Mouse (Mus musculus) MN1 (cell line): ENCODE results near the gene Tsen54.

Source experiments
- DNase-seq: peaks from one replicate; pipeline ENCODE4 v3.0.0-alpha.2; 2016; ENCODE audit warnings: low spot score

The Tsen54 gene

DNA sequence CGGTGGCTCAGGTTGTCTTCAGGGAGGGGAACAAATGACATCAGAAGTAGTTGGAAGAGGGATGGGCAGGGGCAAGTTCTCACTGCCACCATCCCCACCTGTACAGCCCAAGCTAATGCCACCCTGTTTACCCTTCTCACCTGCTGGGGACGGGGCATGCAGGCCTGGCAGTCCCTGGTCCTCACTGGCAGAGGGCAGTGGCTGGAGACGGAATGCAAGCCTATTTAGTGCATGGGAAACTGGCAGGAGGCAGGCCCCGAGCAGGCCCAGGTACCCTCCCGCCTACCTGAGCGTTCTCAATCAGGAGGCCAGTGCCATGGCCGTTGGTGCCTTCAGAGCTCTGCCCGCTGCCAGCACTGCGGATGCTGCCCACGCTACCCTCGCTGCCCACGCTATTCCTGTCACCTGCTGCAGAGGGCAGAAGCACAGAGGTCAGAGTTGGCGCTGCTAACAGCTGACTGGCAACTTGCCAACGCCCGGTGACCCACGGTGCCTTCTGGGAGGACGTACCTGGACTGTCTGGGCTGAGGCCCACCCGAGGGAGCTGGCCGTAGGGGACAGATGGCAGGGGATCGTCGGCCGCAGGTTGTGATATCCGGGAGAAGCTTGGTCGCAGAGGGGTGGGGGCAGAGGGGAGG, 11.3 kb upstream of the Tsen54 start:
- DNase-seq, result no peak

DNA sequence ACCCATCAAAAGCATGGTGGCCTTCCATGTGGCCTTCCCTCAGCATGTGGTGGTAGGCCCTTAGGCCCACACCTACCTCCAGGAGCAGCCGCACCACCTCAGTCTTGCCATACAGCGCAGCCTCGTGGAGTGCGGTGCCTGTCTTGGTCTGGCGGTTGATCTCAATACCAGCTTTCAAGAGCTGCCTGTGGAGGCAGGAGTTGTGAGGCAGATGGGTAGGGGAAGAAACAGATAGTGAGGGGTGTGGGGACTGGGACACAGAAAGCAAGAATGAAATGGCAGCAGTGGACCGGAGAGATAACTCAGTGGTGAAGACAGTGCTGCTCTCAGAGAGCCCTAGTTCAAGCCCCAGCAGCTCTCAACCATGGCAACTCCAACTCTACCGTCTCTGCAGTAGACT, 9.5 kb upstream of the Tsen54 start:
- no peak for DNase-seq

DNA sequence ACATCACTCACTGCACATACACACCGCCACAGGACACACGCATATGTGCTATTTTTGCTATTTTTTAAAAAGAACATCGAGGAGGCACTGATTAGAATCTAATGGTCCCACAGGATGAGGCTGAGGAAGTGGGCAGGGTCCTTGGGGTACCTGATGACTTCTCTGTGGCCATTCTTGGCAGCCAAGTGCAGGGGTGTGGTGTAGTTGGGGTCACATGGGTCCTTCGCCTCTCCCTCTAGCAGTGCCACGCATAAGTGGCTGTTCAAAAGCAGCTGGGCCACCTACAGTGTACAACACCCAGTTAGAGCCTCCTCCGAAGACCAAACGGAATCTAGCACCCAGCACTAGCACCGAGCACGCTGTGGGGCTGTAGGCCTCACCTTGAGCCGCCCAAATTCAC, 8.4 kb upstream of the Tsen54 start:
- no peak for DNase-seq

DNA sequence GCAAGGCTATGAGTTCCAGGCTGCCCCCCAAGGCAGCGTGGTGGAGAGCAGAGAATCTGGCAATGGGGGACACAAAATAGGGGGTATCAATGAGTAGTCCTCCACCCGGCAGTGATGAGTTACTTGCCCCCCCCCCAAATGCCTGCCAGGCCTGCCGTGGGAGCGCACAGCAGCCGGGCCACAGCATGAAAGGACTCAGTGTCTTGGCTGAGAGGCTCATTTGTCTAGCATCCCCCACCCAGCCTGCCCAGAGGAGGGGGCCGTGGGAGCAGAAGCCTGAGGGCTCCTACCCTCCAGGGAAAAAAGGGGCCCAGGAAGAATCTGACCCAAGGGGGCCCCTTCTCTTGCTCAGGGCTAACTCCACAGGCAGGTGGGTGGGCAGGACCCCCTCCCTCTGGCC, 7.2 kb upstream of the Tsen54 start:
- DNase-seq, result no peak

DNA sequence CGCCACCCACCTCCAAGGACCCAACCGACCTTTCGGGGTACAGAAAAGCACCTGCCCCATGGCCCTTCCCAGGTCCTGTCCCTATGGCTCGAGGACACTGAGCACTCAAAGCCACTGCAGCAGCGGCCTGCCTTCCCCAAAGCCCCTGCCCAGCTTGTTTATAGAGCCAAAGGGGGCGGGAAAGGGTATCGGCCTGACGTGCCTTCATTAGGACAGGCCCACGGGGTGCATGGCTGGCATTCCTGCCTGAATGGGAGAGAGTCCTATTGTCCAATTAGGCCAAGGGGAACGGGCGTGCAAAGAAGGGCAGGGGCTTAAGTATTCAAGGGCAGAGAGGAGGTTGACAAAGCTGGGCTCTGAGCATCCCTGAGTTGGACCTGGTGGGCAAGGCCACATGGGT, 6.6 kb upstream of the Tsen54 start:
- DNase-seq, result no peak

DNA sequence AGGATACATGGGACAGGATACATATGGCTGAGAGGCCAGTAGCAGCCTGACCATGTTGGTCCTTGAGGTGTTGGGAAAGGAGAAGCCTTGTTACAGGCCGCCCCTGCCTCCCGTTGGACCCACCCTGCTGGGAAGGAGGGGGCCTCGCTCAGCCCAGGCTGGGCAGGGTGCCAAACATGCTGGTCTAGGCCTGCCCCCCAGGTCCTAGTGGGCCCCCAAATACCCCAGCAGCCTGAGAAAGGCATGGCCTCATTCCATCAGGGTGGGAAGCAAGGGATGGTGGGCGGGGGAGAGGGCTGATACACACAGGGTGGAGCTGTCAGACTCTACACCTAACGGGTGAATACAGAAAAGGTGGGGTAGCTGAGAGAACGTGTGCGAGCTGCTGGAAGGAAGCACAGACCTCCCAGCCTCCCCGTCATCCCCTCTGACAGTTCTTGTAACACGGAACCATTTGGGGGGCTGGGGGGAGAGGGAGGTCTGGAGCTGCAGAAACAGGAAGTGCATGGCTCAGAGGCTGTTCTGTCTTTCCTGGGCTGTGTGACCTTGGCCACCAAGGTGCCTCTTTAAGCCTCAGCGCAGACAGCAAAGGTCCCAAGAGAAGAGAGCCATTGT, 5.7 kb upstream of the Tsen54 start:
- no peak for DNase-seq

DNA sequence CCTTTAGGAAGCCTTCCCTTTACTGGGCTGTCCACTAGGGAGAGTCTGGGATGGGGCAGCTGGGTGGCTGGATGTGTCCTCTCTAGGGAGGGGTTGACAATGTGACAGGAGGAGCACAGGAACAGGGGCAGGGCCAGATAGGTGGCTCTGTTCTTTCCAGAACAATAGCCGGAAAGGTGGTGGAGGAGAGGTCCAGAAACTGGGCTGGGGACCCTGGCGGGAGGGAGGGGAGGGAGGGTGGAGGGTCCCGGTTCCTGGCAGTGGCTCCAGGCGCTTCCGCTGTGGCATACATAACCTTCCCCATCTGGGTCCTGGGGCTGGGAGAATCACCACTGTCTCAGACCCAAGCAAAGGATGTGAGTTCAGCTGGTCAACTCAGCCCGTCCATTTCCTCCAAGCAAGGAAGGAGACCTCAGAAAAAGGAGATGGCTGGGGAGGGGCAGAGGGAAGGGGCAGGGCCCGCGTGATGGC, 5.2 kb upstream of the Tsen54 start:
- DNase-seq, result no peak

DNA sequence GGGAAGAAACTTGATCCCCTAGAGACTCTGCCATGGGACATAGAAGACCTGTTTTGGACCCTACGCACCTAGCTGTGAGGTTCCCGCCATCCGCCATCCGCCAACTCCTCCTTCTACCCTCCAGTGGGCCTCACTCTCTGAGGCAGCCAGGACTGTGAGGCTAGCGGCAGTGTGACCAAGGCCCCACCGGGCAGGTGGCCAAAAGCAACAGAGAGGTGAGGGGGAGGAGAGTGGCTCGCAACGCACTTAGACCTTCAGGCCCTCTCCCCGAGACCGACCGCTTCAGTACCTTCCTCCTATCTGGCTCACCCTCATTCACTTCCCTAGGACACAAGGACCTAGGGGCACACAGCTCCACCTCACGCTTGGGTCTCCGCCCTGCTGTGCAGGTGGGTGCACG, 4.1 kb upstream of the Tsen54 start:
- no peak for DNase-seq

DNA sequence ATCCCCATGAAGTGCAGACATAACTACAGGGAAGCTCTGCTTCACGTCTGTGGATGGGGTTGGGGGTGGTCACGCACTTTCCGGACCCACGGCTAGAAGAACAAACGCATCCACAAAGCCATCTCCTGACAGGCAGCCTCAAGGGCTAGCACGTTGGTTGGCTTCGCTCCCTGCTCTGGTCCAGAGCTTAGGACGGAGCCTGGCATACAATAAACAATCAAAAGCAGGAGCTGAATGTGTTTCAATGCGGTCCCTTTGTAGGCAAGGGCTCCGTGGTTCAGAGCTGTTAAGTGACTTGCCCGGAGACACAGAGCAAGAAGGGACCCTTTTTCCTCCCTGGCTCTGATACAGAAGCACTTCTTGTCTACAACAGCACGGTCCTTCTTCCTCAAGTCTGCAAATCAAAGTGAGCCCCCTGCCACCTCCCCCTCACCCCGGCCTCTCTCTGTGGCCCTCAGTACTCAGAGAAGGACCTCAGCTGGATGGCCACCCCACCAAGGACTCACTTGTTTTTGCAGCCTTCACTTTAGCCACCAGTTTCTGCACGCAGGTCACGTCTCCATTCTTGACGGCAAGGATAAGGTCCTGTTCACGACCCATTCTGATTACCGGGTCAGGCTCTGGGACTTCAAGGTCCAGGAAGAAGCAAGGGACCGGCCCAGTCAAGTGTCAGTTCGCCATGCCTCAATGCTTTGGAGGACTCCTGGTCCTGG, 3.0 kb upstream of the Tsen54 start:
- DNase-seq, result no peak

DNA sequence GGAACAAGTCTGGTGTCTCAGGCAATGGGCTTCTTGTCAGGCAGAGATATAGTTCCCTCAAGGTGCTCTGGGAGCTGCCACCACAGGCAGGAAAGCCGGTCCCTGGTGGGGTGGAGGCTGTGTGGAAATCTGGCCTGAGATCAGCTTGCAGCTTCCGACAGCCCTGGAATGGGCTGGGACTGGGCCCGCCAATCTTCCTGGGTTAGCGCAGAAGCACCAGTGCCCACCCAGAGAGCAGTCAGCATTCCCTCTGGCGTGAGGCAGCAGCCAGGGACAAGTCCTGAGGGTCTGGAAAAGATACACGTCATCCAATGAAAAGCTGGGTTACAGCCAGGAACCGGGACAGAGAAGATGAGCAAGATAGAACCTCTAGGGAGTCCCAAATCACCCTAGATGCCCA, 2.4 kb upstream of the Tsen54 start:
- DNase-seq, result peak; percentile 19

DNA sequence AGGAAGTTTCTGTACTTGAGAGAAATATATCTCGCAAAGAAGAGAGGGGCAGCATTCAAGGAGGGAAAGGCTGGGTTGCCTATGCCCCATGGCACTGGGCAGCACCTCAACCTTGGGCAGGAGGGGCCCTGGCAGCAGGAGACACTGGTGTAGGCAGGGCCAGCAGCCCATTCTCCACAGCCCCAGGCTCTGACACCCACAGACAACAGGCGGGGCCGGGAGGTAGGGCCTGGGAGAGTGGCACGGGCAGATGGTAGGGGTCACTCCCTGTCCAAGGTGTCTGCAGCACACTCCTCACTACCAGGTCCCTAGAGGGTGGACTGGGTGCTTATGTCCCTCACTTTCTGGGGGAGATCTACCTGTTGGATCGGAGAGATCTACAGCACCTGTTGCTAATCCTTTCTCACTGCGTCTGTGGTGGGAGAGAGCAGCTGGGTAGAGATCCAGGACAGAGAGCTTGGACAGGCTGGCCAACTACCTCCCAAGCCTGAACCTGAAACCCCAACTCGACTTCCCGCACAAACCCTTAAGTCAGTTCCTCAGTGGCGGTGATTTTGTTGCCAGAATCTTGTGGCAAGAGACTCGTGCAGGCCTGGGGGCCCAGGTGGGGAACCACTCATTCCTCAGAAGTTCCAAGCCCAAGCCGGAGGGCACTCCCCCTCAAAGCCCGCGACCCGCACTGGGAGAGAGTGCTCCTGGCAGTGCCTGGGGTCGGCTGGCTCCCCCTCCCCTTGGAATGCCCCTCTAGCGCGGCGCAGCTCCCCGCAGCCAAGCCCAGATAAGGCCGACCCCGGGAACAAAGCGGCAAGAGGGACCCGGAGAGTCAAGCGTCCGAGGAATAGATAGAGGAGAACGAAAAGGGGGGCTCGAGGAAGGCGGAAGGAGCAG, 1.7 kb upstream of the Tsen54 start:
- peak; percentile 10 for DNase-seq

DNA sequence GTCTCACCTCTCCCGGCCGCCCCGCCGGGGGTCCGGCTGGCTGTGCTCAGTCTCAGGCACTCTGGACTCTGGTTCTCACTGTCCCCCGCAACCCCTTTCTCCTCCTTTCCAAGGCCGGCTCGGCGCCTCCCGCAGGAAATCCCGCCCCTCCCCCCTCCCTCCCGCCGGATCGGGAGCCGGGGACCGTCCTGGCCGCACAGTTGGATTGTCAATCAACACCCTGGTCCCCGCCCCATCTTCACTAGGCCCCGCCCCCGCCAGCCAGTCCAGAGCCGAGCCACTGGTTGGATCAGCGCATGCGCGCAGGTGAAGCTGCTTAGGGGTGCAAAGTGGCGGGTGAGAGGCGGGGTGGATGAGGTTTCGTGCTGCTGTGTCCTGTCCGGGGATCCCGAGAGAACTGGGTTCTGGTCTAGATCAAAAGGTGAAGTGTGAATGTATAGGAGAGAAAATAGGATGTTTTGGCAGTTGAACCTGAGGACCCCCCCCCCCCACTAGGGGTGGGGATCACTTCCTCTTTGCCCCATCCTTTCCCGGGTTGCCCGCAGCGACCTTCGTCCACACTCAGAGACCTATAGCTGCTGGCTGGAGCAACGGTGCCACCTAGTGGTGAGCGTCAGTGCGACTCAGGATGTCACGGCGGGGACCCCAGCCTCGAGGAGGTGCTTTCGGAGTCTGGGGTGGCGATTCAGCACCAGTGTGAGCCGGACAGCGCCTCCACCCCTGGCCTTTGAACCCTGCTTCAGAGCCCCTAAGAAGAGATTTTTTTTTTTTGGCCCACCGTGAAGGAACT, 822 bp upstream of the Tsen54 start, which contains the start of gene Caskin2:
TSS of gene Caskin2 (minus strand) at position 133 of the 790 bp plus-strand sequence.
- DNase-seq, result peak; percentile 93

DNA sequence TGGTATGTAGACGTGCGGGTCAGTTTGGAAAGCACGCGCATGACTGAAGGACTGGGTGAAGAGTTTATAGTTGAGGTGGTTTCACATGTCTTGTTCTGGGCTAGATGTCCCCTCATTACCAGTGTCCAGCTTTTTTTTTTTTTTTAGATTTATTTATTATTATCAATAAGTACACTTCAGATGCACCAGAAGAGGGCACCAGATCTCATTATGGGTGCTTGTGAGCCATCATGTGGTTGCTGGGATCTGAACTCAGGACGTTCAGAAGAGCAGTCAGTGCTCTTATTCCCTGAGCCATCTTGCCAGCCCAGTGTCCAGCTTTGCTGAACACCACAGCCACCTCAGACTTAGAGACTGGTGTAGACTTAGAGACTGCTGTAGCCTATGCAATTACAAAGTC, 2.8 kb downstream of the Tsen54 start:
- peak; percentile 17 for DNase-seq

DNA sequence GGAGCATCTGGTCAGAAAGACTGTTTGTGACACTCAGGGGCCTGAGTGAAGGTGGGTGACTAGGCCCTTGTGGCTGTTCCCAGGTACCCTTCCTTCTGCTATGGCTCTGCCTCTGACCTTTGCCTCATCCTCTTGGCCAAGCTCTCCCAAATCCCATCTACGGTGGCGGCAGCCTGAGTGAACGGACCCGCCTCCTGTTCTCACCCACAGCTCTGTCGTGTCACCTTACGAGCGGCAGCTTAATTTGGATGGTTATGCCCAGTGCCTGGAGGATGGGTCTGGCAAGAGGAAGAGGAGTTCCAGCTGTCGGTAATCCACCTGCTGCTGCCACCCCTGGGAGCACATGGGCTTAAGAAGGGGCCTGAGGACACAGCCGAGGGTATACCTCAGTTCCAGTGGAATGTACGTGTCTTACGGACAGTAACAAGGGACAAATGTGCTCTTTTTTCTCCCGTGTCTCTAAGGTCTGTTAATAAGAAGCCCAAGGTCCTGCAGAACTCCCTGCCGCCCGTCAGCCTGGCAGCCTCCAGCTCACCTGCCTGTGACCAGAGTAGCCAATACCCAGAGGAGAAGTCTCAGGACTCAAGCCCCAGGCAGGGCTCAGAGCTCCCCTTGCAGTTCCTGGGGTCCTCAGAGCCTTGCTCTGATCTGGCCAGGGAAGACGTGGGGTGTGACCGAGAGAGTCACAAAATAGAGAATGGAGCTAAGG, 5.5 kb downstream of the Tsen54 start:
- DNase-seq, result no peak

DNA sequence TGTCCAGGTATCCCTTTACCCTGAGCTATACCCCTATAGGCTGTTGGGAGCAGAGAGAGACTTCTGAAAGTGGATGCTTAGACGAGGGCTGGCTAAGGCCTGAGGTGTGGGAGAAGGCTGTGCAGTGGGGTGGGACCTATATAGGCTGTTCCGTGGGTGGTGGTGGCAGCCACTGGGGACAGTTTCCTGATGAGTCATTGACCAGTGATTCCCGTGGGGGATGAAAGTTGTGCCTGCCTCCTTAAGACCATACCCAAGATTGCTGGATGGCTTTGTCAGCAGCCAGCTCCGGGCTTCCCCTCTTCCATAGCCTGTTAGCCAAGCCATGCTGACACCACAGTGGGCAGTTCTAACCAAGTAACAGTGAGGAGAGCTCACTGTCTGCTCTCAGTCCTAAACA, 6.5 kb downstream of the Tsen54 start:
- no peak for DNase-seq

DNA sequence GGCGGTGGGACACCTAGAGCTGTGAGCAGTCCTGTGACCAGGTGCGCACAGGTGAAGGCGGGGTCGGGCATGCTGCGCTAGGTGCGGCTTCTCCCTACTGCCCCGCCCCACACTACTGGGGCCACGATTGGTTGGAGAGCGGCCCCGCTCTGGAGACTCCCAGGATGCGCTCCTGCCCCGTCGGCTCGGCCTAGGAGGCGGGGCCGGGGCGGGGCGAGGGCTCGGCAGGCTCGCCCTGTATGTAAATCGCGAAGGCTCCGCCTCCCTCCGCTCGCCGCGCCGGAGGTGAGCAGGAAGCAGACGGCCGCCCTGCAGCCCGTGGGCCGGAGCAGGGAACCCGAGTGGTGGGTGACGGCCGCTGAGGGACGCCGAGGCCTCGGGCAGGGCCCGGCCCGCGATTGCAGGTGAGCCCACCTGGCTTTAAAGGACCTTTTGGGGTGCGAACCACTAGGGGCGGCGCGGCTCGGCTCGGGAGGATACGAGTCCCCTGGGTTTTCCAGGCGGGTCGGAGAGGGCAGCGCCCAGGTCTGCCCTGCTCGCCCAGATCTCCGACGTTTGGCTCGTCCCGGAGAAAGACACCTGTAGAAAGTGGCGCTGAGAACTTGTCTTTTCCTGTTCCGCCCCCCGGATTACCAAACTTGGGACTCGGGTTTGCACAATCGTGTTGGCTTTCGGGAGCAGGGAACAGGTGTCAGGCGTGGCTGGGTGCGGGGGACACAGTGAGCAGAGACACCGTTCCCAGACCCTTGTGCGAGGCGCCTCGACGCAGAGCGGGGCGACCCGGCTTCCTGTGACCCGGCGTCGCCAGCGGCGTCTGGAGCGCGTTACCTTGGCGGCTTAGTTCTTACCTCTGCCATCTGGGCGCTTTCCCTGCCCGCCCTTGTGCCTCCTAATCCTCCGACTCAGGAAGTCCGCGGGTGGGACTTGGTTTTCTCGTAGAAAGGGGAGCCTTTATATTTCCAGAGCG, 9.5 kb downstream of the Tsen54 start, which contains the start of gene Llgl2:
TSS of gene Llgl2 (plus strand) at position 276 of the 967 bp plus-strand sequence.
- DNase-seq, result peak; percentile 90

DNA sequence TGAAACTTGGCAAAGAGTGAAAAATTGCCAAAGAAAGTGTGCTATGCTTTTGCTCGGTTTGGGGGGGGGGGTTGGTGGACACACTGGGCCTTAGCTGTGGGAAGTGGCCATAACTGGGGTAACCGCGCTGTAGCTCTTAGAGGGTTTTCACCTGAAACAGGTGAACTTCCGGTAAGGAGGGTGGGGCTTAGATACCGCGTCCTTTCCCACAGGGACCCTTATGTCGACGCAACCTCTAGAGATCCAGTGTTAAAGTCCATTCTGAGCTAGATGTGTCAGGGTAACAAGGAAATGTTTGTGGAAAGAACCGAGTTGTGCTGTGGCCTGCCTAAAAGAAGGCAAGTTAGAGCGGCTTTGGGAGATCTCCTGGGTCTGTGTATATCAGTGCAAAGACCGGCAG, 10.3 kb downstream of the Tsen54 start:
- no peak for DNase-seq

DNA sequence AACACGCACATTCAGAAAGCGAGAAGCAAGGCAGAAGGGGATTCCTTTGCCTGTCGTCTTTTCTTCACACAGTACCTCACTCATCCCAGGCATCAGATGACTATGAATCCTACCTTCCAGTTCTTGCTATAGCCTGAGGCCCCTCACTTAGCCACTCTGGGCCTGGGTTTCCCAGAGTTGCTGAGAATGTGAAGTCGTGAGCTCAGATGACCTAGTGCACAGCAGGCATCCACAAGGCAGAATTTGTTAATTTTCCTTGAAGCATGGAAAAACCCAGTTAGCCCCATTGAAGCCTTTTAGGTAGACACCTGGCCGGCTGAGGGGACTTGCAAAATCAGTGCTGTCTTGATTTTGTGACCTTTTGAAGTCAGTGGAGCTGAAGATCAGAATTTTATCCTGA, 12.0 kb downstream of the Tsen54 start:
- DNase-seq, result no peak

DNA sequence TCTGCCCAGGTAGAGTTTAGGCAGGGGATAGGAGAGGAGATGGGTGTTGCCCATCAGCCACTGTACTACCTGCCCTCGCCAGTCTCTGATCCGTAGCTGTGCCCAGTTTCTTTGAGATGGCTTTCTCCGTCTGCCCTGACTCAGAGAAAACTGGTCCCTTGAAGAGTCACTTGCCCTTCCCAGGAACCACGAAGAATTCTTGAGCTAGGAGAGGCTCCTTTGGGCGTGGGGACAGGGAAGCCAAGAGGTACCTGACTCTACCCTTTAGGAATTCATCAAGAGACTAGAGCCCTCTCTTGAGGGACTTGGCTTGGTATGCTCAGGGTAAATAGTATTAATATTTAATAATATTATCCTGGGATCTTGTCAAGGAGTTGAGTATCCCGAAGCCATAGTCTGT, 13.1 kb downstream of the Tsen54 start:
- DNase-seq, result no peak

DNA sequence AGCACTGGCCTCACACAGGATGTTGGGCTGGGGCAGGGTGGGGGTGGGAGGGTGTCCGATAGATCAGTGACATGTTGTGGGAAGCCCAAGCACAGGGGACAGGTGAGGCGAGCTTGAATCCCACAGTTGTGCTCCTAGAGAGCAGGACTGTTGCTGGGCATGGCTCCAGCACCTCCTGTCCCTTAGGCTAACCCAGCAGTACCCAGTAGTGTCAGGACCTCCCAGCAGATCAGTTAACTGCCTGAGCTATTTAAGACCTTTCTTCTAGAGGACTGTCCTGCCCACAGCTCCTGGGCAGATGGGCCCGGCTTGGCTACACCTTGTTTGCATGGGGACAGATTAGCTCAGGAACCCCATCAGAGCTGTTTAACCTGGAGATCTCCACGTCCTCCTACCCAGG, 14.5 kb downstream of the Tsen54 start:
- no peak for DNase-seq
